Mouse (Mus musculus): ENCODE measurements around the gene Fat3. TPM values are rescaled to one million over a fixed set of nuclear protein-coding genes. Genes with fewer than 3 reads are reported as not detected.

Fat3 gene
- polyA plus RNA-seq, 1 experiment from 2014 or later: 11.7 TPM

DNA sequence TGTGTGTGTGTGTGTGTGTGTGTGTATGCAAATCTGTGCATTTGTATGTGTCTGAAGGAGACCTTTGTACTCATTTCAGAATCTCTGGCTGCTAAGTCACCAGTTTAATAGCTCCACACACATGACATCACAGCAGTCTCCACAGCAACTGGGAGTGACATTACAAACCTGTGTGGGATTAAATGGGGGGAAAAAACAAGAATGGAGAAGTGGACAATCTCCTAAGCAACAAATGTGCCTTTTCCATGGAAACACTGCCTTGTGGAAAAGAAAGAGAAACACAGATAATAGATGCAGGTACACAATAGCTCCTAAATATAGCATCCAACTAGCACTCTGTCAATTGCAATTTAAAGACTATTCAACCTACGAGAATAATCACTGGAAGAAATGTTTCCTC lies 353.4 kb downstream of the Fat3 start:
- Histone ChIP-seq H3K27ac (replicated peaks) (0 out of 2 replicates have a peak overlapping the region, but pooled peaks have one; percentile 22), H3K9ac (replicated peaks) (no peak overlapping the region), H3K9me3 (no peaks in the 10 kb centered on the region), H3K27me3 (no peaks in the 10 kb centered on the region), H3K36me3 (no peaks in the 10 kb centered on the region), H3K4me1 (peaks cover 15% of the 10 kb centered on the region; the same call in 1 of the 2 replicates), H3K4me2 (replicated peaks) (no peak overlapping the region), H3K4me3 (no peak overlapping the region)
- peak; percentile 69 for ATAC-seq (replicated peaks)
- 7% methylated on average over 1 of the region's 1 CpGs for WGBS

DNA sequence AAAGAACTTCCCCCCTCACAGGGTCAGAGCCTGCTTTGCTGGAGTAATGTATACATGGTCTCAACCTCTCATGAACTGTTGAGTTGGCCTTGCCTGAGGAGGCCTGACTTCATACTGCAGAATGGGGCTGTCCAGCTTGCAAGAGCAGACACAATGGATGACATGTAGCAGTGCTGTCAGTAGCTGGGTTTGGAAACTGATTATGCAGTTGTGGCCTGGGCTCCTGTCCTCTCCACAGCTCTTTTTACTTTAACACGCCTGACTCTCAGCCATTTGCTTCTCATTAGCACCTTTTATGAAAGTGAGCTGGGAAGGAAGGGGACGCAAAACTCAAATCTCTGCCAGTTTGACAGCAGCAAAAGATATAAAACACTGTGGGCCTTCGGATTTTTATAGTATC lies 356.4 kb downstream of the Fat3 start:
- 35% methylated on average over 3 of the region's 3 CpGs for WGBS
- Histone ChIP-seq H3K4me3 (no peak overlapping the region), H3K27ac (replicated peaks) (peak overlapping the region; percentile 49; the same call in 1 of the 2 replicates), H3K9ac (replicated peaks) (no peak overlapping the region), H3K27me3 (no peaks in the 10 kb centered on the region), H3K4me2 (replicated peaks) (no peak overlapping the region), H3K9me3 (no peaks in the 10 kb centered on the region), H3K36me3 (no peaks in the 10 kb centered on the region), H3K4me1 (peaks cover 15% of the 10 kb centered on the region; the same call in 1 of the 2 replicates)
- ATAC-seq (replicated peaks): peak; percentile 57

DNA sequence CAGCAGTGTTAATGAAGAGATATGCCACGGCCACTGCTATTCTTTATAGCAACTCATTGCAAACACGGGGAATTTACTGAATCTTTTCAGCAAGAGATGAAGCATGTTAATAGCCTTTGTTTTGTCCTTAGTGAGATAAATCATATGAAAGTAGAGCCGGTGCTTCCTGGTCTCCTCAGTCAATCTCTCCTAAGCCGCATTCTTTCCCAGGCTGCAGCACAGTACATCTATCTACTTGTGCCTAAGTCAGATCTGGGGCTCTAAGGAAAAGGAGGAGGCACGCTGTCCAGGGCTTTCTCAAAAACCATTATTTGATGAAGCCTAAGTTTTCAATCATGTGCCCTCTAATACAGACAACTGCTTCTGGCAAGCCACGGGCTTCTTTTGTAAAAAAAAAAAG lies 361.8 kb downstream of the Fat3 start:
- Histone ChIP-seq H3K9ac (replicated peaks) (no peak overlapping the region), H3K27ac (replicated peaks) (no peak overlapping the region), H3K4me1 (peaks cover 4% of the 10 kb centered on the region; the same call in 1 of the 2 replicates), H3K36me3 (no peaks in the 10 kb centered on the region), H3K4me2 (replicated peaks) (no peak overlapping the region), H3K9me3 (no peaks in the 10 kb centered on the region), H3K4me3 (no peak overlapping the region), H3K27me3 (no peaks in the 10 kb centered on the region)
- WGBS: 42% methylated on average over 6 of the region's 6 CpGs
- no peak for ATAC-seq (replicated peaks)

DNA sequence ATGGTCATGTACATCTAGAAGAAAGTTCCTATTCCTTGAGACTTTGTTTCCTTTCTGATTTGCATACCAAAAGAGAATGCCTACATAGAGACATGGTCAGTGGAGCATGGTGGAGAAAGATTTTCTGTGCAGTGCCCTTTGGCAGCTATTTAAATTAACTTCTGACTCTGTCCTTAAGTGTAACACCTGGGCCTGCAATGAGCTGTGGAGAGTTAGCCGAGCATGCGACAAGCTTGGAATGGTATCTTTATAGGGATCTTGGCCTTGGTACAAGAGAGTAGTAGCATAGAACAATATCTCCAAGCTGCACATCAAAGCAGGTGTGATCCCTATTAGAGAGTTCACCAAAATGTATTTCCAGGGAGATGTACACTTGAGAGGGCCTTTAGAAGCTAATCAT lies 368.0 kb downstream of the Fat3 start:
- no peaks in the 10 kb centered on the region for H3K36me3 ChIP-seq
- peaks cover 7% of the 10 kb centered on the region; the same call in 1 of the 2 replicates for H3K4me1 ChIP-seq
- ATAC-seq (replicated peaks): 0 out of 2 replicates have a peak, but pooled peaks have one; percentile 33
- no peaks in the 10 kb centered on the region for H3K9me3 ChIP-seq
- no peak overlapping the region for H3K4me2 ChIP-seq (replicated peaks)
- WGBS: 71% methylated on average over 2 of the region's 2 CpGs
- no peak overlapping the region for H3K27ac ChIP-seq (replicated peaks)
- no peaks in the 10 kb centered on the region for H3K27me3 ChIP-seq
- no peak overlapping the region for H3K9ac ChIP-seq (replicated peaks)
- no peak overlapping the region for H3K4me3 ChIP-seq

DNA sequence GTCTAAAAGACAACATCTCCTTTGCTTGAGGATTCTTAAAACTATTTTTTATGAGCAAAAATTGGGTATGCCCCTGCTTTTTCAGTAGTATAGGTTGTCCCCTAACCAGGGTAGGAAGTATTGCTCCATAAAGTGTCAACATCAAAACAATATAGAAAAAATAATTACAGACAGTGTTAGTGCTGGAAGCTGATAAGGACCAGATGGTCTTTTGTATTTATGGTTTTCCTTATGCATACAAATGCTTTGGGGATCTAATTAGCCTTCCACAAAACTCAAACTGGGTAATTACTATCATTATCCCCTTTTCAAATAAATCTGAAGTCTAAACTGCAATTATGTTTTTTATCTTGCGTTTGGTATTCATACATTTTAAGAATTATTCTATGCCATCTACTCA lies 368.5 kb downstream of the Fat3 start:
- H3K27ac ChIP-seq (replicated peaks): no peak overlapping the region
- 36% methylated on average over 1 of the region's 1 CpGs for WGBS
- no peaks in the 10 kb centered on the region for H3K9me3 ChIP-seq
- no peaks in the 10 kb centered on the region for H3K27me3 ChIP-seq
- no peak overlapping the region for H3K4me3 ChIP-seq
- no peak overlapping the region for H3K4me2 ChIP-seq (replicated peaks)
- peaks cover 7% of the 10 kb centered on the region; the same call in 1 of the 2 replicates for H3K4me1 ChIP-seq
- ATAC-seq (replicated peaks): peak; percentile 67
- H3K9ac ChIP-seq (replicated peaks): no peak overlapping the region
- no peaks in the 10 kb centered on the region for H3K36me3 ChIP-seq

DNA sequence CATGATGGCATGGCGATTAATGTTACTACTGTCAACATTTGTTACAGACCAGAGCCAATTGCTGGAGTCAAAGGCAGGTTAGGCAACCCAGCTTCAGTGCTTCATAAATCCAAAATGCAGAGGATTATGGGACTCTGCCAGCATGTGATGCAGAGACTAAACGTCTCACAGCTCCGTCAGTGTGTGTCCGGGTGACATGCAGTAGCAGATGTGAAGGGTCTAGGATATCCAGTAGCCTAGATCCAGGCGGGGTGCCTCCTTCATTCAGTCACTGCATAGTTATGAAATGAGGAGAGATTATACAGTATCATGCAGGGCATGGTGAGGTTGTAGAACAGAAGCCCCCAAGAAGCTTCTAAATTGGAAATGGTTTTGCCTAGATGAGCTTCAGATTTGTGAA lies 379.3 kb downstream of the Fat3 start:
- no peak overlapping the region for H3K4me3 ChIP-seq
- ATAC-seq (replicated peaks): no peak
- no peak overlapping the region for H3K4me2 ChIP-seq (replicated peaks)
- H3K36me3 ChIP-seq: no peaks in the 10 kb centered on the region
- no peaks in the 10 kb centered on the region for H3K4me1 ChIP-seq
- no peak overlapping the region for H3K9ac ChIP-seq (replicated peaks)
- H3K27ac ChIP-seq (replicated peaks): no peak overlapping the region
- 76% methylated on average over 5 of the region's 5 CpGs for WGBS
- H3K27me3 ChIP-seq: no peaks in the 10 kb centered on the region
- no peaks in the 10 kb centered on the region for H3K9me3 ChIP-seq

DNA sequence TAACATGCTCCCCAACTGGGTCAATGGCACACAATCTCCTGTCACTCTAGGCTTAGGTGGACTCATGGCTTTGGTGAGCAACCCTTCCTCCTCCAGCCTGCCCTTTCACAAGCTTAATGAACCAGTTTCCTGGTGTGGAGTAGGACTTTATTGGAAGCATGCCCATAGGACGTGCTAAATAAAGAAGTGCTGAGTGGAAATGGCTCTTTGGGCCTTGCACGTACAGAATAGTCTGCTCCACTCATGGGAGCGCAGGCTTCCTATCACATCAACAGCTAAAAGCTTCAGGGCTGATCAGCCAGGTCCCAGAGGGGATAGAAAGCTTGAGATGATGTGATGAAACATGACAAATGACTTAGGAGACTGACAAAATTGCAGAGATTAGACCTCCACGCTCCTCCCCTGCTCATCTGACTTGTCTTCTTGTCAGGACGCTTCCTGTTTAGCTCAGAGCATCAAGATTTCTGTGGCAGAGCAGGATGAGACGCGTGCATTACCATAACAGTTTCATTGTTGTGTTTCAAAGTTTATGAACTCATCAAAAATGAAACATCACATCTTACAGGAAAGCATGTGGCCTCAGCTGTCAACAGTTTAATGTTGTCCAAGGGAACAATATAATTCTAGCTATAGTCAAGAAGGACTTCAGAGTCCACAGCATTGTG lies 386.1 kb downstream of the Fat3 start:
- ATAC-seq (replicated peaks): no peak

DNA sequence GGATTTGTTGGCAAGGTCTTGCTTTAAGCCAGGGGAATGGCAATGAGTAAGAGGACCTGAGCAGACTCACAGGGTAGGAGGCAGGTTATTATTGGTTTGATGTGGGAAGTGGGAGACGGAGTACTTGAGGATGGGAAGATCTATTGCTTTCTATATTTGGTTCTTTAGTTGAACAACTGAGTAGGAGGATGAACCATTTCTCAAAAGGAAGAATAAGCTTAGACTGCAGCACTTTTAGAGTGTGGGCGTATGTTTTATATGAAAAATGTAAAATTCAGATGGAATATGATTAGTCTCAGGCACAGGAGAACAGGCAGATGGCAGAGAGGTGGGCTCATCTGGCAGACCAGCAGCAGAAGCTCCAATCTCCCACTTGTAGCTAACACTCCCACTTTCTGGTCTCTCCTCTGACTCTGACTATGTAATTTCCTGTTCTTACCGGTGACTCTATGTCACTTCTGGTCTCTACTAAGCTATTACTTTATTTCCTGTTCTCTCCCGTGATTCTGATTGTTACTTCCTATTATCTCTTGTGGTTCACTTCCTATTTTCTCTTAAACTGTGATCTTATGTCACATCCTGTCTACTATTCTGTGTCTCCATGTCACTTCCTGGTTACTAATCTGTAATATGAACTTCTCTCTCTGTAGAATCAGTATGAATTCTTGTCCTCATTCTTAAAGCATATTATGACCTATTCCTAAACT lies 387.0 kb downstream of the Fat3 start:
- no peak overlapping the region for H3K4me2 ChIP-seq (replicated peaks)
- no peaks in the 10 kb centered on the region for H3K36me3 ChIP-seq
- no peaks in the 10 kb centered on the region for H3K27me3 ChIP-seq
- H3K9me3 ChIP-seq: no peaks in the 10 kb centered on the region
- no peak overlapping the region for H3K9ac ChIP-seq (replicated peaks)
- H3K4me3 ChIP-seq: no peak overlapping the region
- no peak for ATAC-seq (replicated peaks)
- WGBS: 91% methylated on average over 4 of the region's 4 CpGs
- H3K27ac ChIP-seq (replicated peaks): no peak overlapping the region
- no peaks in the 10 kb centered on the region for H3K4me1 ChIP-seq

More for the DNA sequence above, 386.1 kb downstream of the Fat3 start:
- Histone ChIP-seq H3K4me3 (no peak overlapping the region), H3K4me1 (no peaks in the 10 kb centered on the region), H3K27ac (replicated peaks) (no peak overlapping the region), H3K36me3 (no peaks in the 10 kb centered on the region), H3K9me3 (no peaks in the 10 kb centered on the region), H3K9ac (replicated peaks) (no peak overlapping the region), H3K4me2 (replicated peaks) (no peak overlapping the region), H3K27me3 (no peaks in the 10 kb centered on the region)
- WGBS: 81% methylated on average over 7 of the region's 7 CpGs

DNA sequence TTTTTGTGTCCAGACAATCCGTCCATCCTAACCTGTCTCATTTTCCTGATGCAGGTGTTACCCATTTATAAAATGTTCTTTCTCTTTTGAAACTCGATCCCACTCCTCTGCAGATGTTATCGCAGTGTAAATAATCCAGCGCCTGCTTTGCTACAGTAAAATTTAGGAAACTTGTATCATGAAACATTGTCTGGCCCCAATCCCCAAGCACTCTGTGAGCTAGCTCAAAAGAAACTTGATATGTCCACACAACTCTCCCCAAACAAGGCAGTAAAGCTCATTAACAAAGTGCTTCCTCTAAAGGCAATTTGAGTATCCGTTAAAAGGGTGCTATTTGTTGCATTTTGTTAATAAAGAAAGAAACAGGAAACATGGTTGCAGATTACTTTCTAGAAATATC lies 393.2 kb downstream of the Fat3 start:
- Histone ChIP-seq H3K36me3 (no peaks in the 10 kb centered on the region), H3K4me3 (no peak overlapping the region), H3K4me2 (replicated peaks) (no peak overlapping the region), H3K9ac (replicated peaks) (no peak overlapping the region), H3K4me1 (no peaks in the 10 kb centered on the region), H3K9me3 (no peaks in the 10 kb centered on the region), H3K27me3 (no peaks in the 10 kb centered on the region), H3K27ac (replicated peaks) (no peak overlapping the region)
- 80% methylated on average over 5 of the region's 5 CpGs for WGBS
- no peak for ATAC-seq (replicated peaks)

DNA sequence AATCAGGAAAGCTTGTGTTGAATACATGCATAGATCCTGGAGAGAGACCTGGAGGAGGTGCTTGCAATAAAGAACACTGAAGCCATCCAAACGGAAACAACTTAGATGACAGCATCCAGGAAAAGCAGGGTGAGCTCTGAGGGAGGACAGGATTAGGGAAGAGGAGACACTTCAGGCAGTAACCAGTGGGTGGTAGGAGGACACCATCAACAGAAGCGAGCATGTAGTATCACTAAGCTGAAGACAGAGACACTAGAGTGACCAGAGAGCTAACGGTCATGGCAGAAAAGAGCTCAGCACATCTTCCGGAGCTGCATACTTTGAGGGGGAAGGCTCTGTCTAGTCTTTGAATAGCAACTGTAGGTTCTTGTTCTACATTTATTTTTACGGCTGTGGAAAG lies 393.7 kb downstream of the Fat3 start:
- Histone ChIP-seq H3K9me3 (no peaks in the 10 kb centered on the region), H3K4me3 (no peak overlapping the region)

DNA sequence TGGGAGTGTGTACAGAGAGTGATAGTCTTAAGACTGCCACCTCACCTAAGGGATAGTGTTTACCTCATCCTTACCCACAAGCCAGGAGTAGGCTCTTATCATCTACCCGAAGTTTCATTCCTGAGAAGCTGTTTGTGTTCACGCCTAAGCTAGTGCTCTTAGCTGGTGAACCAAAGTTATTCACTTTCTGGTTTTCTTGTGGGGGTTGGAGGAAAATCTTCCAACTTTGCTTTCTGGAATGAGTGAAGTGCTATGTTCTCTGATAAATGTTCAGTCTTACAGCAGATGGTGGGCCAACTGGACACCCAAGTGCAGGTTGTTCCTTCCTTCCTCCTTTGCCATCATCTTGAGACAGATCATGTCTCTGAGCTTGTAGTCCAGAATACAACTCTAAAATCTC lies 402.5 kb downstream of the Fat3 start:
- WGBS: 97% methylated on average over 2 of the region's 2 CpGs
- Histone ChIP-seq H3K4me2 (replicated peaks) (no peak overlapping the region), H3K9ac (replicated peaks) (no peak overlapping the region), H3K9me3 (no peaks in the 10 kb centered on the region), H3K4me1 (peaks cover 4% of the 10 kb centered on the region; the same call in 1 of the 2 replicates), H3K36me3 (no peaks in the 10 kb centered on the region), H3K27ac (replicated peaks) (no peak overlapping the region), H3K27me3 (no peaks in the 10 kb centered on the region), H3K4me3 (no peak overlapping the region)
- ATAC-seq (replicated peaks): no peak

More for the DNA sequence above, 393.7 kb downstream of the Fat3 start:
- Histone ChIP-seq H3K27me3 (no peaks in the 10 kb centered on the region), H3K36me3 (no peaks in the 10 kb centered on the region), H3K27ac (replicated peaks) (no peak overlapping the region), H3K4me1 (no peaks in the 10 kb centered on the region), H3K9ac (replicated peaks) (no peak overlapping the region), H3K4me2 (replicated peaks) (no peak overlapping the region)
- ATAC-seq (replicated peaks): no peak
- WGBS: 78% methylated on average over 5 of the region's 5 CpGs

DNA sequence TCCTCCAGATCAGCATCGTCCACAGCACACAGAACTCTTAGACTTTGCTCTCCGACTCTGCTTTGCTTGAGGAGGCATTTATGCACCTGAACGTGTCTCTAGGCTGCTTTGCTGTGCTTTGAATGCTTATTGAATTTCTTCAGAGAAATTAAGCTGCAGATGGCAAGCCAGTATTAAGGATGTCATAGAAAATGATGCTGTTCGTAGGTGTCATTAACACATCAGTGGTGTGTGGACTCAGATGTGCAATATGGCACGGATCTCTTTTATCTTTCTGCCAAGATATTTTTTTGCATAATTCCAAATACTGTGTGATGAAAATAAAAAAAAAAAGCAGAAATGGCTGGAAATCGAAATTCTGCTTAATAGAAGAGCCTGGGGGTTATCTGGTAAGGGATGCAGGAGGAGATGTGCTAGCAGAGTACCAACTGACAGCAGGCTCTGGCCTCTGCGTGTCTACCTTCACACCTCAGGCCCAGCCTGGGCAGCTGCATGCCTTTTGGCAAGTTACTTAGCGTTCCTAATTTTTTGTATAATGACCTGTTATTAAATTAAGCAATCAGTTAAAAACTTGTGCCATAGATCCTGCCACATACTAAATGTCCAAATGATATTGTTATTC lies 407.9 kb downstream of the Fat3 start:
- Histone ChIP-seq H3K4me2 (replicated peaks) (no peak overlapping the region), H3K27ac (replicated peaks) (peak overlapping the region; percentile 66), H3K9me3 (no peaks in the 10 kb centered on the region), H3K9ac (replicated peaks) (no peak overlapping the region), H3K27me3 (no peaks in the 10 kb centered on the region), H3K4me1 (peaks cover 20% of the 10 kb centered on the region), H3K4me3 (no peak overlapping the region), H3K36me3 (no peaks in the 10 kb centered on the region)
- 43% methylated on average over 8 of the region's 8 CpGs for WGBS
- peak; percentile 53 for ATAC-seq (replicated peaks)

Measured in forebrain, embryonic 15.5 days (tissue).